Mouse (Mus musculus) midbrain, embryonic 11.5 days (tissue): ENCODE measurements around the gene Commd3. TPM values are rescaled to one million over a fixed set of nuclear protein-coding genes. Genes with fewer than 3 reads are reported as not detected.
A peak's percentile ranks its signal among the peaks of the same experiment; 100 is the strongest.

ENCODE experiments used
- ATAC-seq: fragments of 200-750 bp; cut with Nextera tagmentation; 2 replicates; pipeline ENCODE4 v1.8.0; 2017; ENCODE audit warnings: moderate TSS enrichment, moderate library complexity; ENCODE audit not compliant: low FRiP score
- DNase-seq: peaks from one replicate; pipeline ENCODE4 v3.0.0; 2015; ENCODE audit warnings: low spot score; ENCODE audit errors: missing footprints
- H3K27ac ChIP-seq: fragments of 300-500 bp; sonication (generic); 2 replicates; pipeline ENCODE4 v1.5.1; 2014; ENCODE audit warnings: low read depth, low read length
- H3K27me3 ChIP-seq: fragments of 300-500 bp; sonication (generic); 2 replicates; pipeline ENCODE4 v1.6.1; 2014; ENCODE audit warnings: mild to moderate bottlenecking, low read length, moderate library complexity, mixed read lengths; ENCODE audit not compliant: control insufficient read depth, insufficient read depth
- H3K36me3 ChIP-seq: fragments of 300-500 bp; sonication (generic); 2 replicates; pipeline ENCODE4 v1.6.1; 2014; ENCODE audit warnings: mild to moderate bottlenecking, low read length, moderate library complexity, mixed read lengths; ENCODE audit not compliant: control insufficient read depth, insufficient read depth
- H3K4me1 ChIP-seq: fragments of 300-500 bp; sonication (generic); 2 replicates; pipeline ENCODE4 v1.6.1; 2014; ENCODE audit warnings: low read length; ENCODE audit not compliant: control insufficient read depth, insufficient read depth
- H3K4me2 ChIP-seq: fragments of 300-500 bp; sonication (generic); 2 replicates; pipeline ENCODE4 v1.6.1; 2014; ENCODE audit warnings: mild to moderate bottlenecking, moderate library complexity
- H3K4me3 ChIP-seq: fragments of 300-500 bp; sonication (generic); 2 replicates; pipeline ENCODE4 v1.5.1; 2014; ENCODE audit warnings: low read depth, low read length
- H3K9ac ChIP-seq: fragments of 300-500 bp; sonication (generic); 2 replicates; pipeline ENCODE4 v1.6.1; 2014; ENCODE audit warnings: low read length
- H3K9me3 ChIP-seq: fragments of 300-500 bp; sonication (generic); 2 replicates; pipeline ENCODE4 v1.6.1; 2016; ENCODE audit warnings: low read length; ENCODE audit not compliant: control insufficient read depth
- WGBS: fragments of 180-500 bp; shearing (Covaris S2); extraction: QIAGEN DNeasy Blood & Tissue Kit; methylation state at CpG from one replicate; pipeline ENCODE4 v1.1.7; 2014; 5-methylcytosine and 5-hydroxymethylcytosine counted together
- polyA plus RNA-seq: library from polyadenylated mRNA; unstranded; fragments of >200 nt; fragmentation: Nextera tagmentation; extraction: Ambion mirVana; gene quantifications from 2 replicates; pipeline ENCODE4 v1.2.1, GENCODE M21; 2014

Commd3 gene
- polyA plus RNA-seq, 1 experiment from 2014 or later = 119 TPM

- H3K27ac ChIP-seq = no peak overlapping the region
- ATAC-seq (no peak), DNase-seq (peak; percentile 97)
- peaks cover 22% of the 10 kb centered on the region for H3K4me1 ChIP-seq
- H3K4me3 ChIP-seq = peak overlapping the region; percentile 32
- peak overlapping the region; percentile 60 for H3K4me2 ChIP-seq
- H3K27me3 ChIP-seq = peaks cover 57% of the 10 kb centered on the region
- 0 out of 2 replicates have a peak, but pooled peaks cover 3% of the 10 kb centered on the region for H3K36me3 ChIP-seq
- under 1% methylated on average over 21 of the region's 29 CpGs for WGBS
- H3K9ac ChIP-seq = peak overlapping the region; percentile 47
- H3K9me3 ChIP-seq = no peaks in the 10 kb centered on the region
These were observed 8.8 kb downstream of the Commd3 start for GRCm38 (mm10) chr2:18680961-18681360.

- DNase-seq (peak; percentile 88), ATAC-seq (no peak)
- Histone ChIP-seq H3K36me3 (0 out of 2 replicates have a peak, but pooled peaks cover 3% of the 10 kb centered on the region), H3K27me3 (peaks cover 78% of the 10 kb centered on the region), H3K27ac (no peak overlapping the region), H3K9me3 (no peaks in the 10 kb centered on the region), H3K4me2 (no peak overlapping the region), H3K4me1 (peaks cover 20% of the 10 kb centered on the region), H3K9ac (no peak overlapping the region), H3K4me3 (no peak overlapping the region)
- WGBS = 44% methylated on average over 5 of the region's 5 CpGs
These were observed 11.9 kb downstream of the Commd3 start for GRCm38 (mm10) chr2:18684062-18684461.

- Histone ChIP-seq H3K4me2 (no peak overlapping the region), H3K4me3 (no peak overlapping the region), H3K9me3 (no peaks in the 10 kb centered on the region), H3K27me3 (peaks cover 80% of the 10 kb centered on the region), H3K9ac (no peak overlapping the region), H3K27ac (no peak overlapping the region), H3K36me3 (0 out of 2 replicates have a peak, but pooled peaks cover 3% of the 10 kb centered on the region), H3K4me1 (peaks cover 17% of the 10 kb centered on the region)
- WGBS = 10% methylated on average over 6 of the region's 6 CpGs
- ATAC-seq (no peak), DNase-seq (peak; percentile 88)
These were observed 14.2 kb downstream of the Commd3 start for GRCm38 (mm10) chr2:18686386-18686785.

- H3K9me3 ChIP-seq = no peaks in the 10 kb centered on the region
- 9% methylated on average over 8 of the region's 8 CpGs for WGBS
- H3K4me3 ChIP-seq = no peak overlapping the region
- no peak overlapping the region for H3K27ac ChIP-seq
- H3K27me3 ChIP-seq = peaks cover 77% of the 10 kb centered on the region
- ATAC-seq = no peak
- DNase-seq = peak; percentile 92
- H3K9ac ChIP-seq = no peak overlapping the region
- no peak overlapping the region for H3K4me2 ChIP-seq
- H3K4me1 ChIP-seq = peaks cover 16% of the 10 kb centered on the region
- 0 out of 2 replicates have a peak, but pooled peaks cover 3% of the 10 kb centered on the region for H3K36me3 ChIP-seq
These were observed 14.8 kb downstream of the Commd3 start for GRCm38 (mm10) chr2:18686826-18687519.

GRCm38 (mm10) chr2:18687671-18688170 lies 15.5 kb downstream of the Commd3 start:
- peaks cover 16% of the 10 kb centered on the region for H3K4me1 ChIP-seq
- ATAC-seq (no peak), DNase-seq (peak; percentile 90)
- no peak overlapping the region for H3K9ac ChIP-seq
- no peak overlapping the region for H3K4me3 ChIP-seq
- no peak overlapping the region for H3K4me2 ChIP-seq
- H3K9me3 ChIP-seq = no peaks in the 10 kb centered on the region
- H3K27ac ChIP-seq = no peak overlapping the region
- 6% methylated on average over 9 of the region's 9 CpGs for WGBS
- 0 out of 2 replicates have a peak, but pooled peaks cover 3% of the 10 kb centered on the region for H3K36me3 ChIP-seq
- H3K27me3 ChIP-seq = peaks cover 78% of the 10 kb centered on the region

- Histone ChIP-seq H3K27ac (no peak overlapping the region), H3K27me3 (peaks cover 78% of the 10 kb centered on the region), H3K4me1 (peaks cover 16% of the 10 kb centered on the region), H3K4me2 (peak overlapping the region; percentile 77), H3K9ac (no peak overlapping the region), H3K4me3 (0 out of 2 replicates have a peak overlapping the region, but pooled peaks have one; percentile 7), H3K9me3 (no peaks in the 10 kb centered on the region), H3K36me3 (0 out of 2 replicates have a peak, but pooled peaks cover 3% of the 10 kb centered on the region)
- DNase-seq (peak; percentile 89), ATAC-seq (no peak)
- WGBS = 5% methylated on average over 6 of the region's 6 CpGs
These were observed 16.1 kb downstream of the Commd3 start for GRCm38 (mm10) chr2:18688286-18688685.

GRCm38 (mm10) chr2:18688708-18689063 lies 16.5 kb downstream of the Commd3 start:
- Histone ChIP-seq H3K4me3 (peak overlapping the region; percentile 41), H3K36me3 (0 out of 2 replicates have a peak, but pooled peaks cover 3% of the 10 kb centered on the region), H3K27ac (no peak overlapping the region), H3K27me3 (peaks cover 76% of the 10 kb centered on the region), H3K9ac (peak overlapping the region; percentile 70), H3K4me1 (peaks cover 16% of the 10 kb centered on the region), H3K9me3 (no peaks in the 10 kb centered on the region), H3K4me2 (peak overlapping the region; percentile 77)
- DNase-seq (no peak), ATAC-seq (peak; percentile 39)
- under 1% methylated on average over 45 of the region's 45 CpGs for WGBS

- DNase-seq = peak; percentile 97
- peak; percentile 29 for ATAC-seq
- peak overlapping the region; percentile 70 for H3K9ac ChIP-seq
These were observed 17.1 kb downstream of the Commd3 start for GRCm38 (mm10) chr2:18689064-18689921.

More at GRCm38 (mm10) chr2:18689064-18689921, 17.1 kb downstream of the Commd3 start:
- Histone ChIP-seq H3K9me3 (no peaks in the 10 kb centered on the region), H3K27ac (no peak overlapping the region), H3K36me3 (0 out of 2 replicates have a peak, but pooled peaks cover under 1% of the 10 kb centered on the region), H3K4me2 (peak overlapping the region; percentile 77), H3K4me1 (peaks cover 16% of the 10 kb centered on the region), H3K27me3 (peaks cover 70% of the 10 kb centered on the region), H3K4me3 (peak overlapping the region; percentile 41)
- under 1% methylated on average over 51 of the region's 51 CpGs for WGBS
